Comparison of ENCODE assay signal across 7 mouse cellular contexts in the genomic region with DNA sequence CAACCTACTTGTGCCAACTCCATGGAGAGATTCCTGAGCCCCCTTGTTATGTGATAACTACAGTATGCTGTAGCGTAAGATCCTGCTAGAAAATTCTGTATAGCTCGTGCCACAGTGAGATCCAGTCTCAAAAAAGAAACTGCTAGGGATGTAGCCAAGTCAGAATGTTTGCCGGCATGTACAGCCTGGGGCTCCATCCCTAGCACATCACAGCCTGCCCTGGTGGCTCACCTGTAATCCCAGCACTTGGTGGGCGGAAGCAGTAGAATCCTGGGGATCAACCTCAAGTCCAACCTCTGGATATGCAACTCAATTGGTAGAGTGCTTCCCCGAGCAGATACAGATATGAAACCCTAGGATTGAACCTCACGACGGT. TPM values are rescaled to one million over a fixed set of nuclear protein-coding genes. Genes with fewer than 3 reads are reported as not detected.
DNase-seq lines count a peak whose midpoint lies in the region; ATAC-seq lines count a peak whose summit lies in the region.

No protein-coding gene starts in this region.

- ATAC-seq in neural tube, embryonic 11.5 days (ENCODE audit: insufficient read depth, low FRiP score, low TSS enrichment): peak; percentile 25; the same call in 1 of the 2 replicates
- ATAC-seq in limb, embryonic 12.5 days (ENCODE audit: insufficient number of reproducible peaks, insufficient read depth, low FRiP score, low TSS enrichment, low read depth): peak; percentile 38; the same call in 1 of the 2 replicates
- peak; percentile 19; the same call in 1 of the 2 replicates for ATAC-seq in stomach, embryonic 14.5 days (ENCODE audit: insufficient number of reproducible peaks, insufficient read depth, low FRiP score, low read depth)

- H3K4me3 ChIP-seq in neural tube, embryonic 11.5 days (ENCODE audit: low read depth, low read length): peak overlapping the region; percentile 98
- peak overlapping the region; percentile 96 for H3K4me3 ChIP-seq in erythroblast, embryonic 14.5 days (replicated peaks)
- peak overlapping the region; percentile 99 for H3K4me3 ChIP-seq in limb, embryonic 12.5 days (replicated peaks)
- peak overlapping the region; percentile 97 for H3K4me3 ChIP-seq in stomach, embryonic 14.5 days (ENCODE audit: low read depth, low read length)

- WGBS in neural tube, embryonic 11.5 days: 18% methylated on average over 7 of the region's 7 CpGs
- 17% methylated on average over 7 of the region's 7 CpGs for WGBS in limb, embryonic 12.5 days
- WGBS in stomach, embryonic 14.5 days: 16% methylated on average over 7 of the region's 7 CpGs

- DNase-seq in neural tube, embryonic 11.5 days (ENCODE audit: low spot score): no peak
- no peak for DNase-seq in neural tube, embryonic 10.5 days (ENCODE audit: extremely low spot score, low spot score)
- DNase-seq in gastrocnemius, adult 8-10 months (ENCODE audit: low spot score in 2 of 2): no peak
- DNase-seq in gastrocnemius, postnatal 25 days: no peak

- H3K4me2 ChIP-seq in neural tube, embryonic 11.5 days (ENCODE audit: low read depth): peak overlapping the region; percentile 91
- H3K4me2 ChIP-seq in limb, embryonic 12.5 days: peak overlapping the region; percentile 77
- peak overlapping the region; percentile 79 for H3K4me2 ChIP-seq in stomach, embryonic 14.5 days (replicated peaks; ENCODE audit: low read depth, low read length)

- no peaks in the 10 kb centered on the region for H3K27me3 ChIP-seq in neural tube, embryonic 11.5 days (ENCODE audit: control insufficient read depth, insufficient read depth, low read length)
- H3K27me3 ChIP-seq in erythroblast, embryonic 14.5 days (ENCODE audit: control insufficient read depth): no peaks in the 10 kb centered on the region
- no peaks in the 10 kb centered on the region for H3K27me3 ChIP-seq in limb, embryonic 12.5 days
- no peaks in the 10 kb centered on the region for H3K27me3 ChIP-seq in stomach, embryonic 14.5 days (ENCODE audit: control insufficient read depth, insufficient read depth, low read length)

- H3K9me3 ChIP-seq in neural tube, embryonic 11.5 days (ENCODE audit: control insufficient read depth, low read length): no peaks in the 10 kb centered on the region
- H3K9me3 ChIP-seq in erythroblast, embryonic 14.5 days (ENCODE audit: control insufficient read depth, low read length): no peaks in the 10 kb centered on the region
- H3K9me3 ChIP-seq in limb, embryonic 12.5 days: no peaks in the 10 kb centered on the region
- H3K9me3 ChIP-seq in stomach, embryonic 14.5 days (ENCODE audit: control insufficient read depth, low read depth, low read length): no peaks in the 10 kb centered on the region

- H3K4me1 ChIP-seq in neural tube, embryonic 11.5 days (ENCODE audit: control insufficient read depth, insufficient read depth, low read length): peaks cover 13% of the 10 kb centered on the region
- peaks cover 72% of the 10 kb centered on the region for H3K4me1 ChIP-seq in erythroblast, embryonic 14.5 days (ENCODE audit: control insufficient read depth)
- peaks cover 24% of the 10 kb centered on the region for H3K4me1 ChIP-seq in limb, embryonic 12.5 days (replicated peaks)
- H3K4me1 ChIP-seq in stomach, embryonic 14.5 days (ENCODE audit: control insufficient read depth, insufficient read depth, low read length): peaks cover 20% of the 10 kb centered on the region

- H3K36me3 ChIP-seq in neural tube, embryonic 11.5 days (ENCODE audit: control insufficient read depth, insufficient read depth, low read length): no peaks in the 10 kb centered on the region
- H3K36me3 ChIP-seq in erythroblast, embryonic 14.5 days (ENCODE audit: control insufficient read depth): peaks cover 27% of the 10 kb centered on the region
- H3K36me3 ChIP-seq in limb, embryonic 12.5 days: peaks cover 9% of the 10 kb centered on the region; the same call in 1 of the 2 replicates
- no peaks in the 10 kb centered on the region for H3K36me3 ChIP-seq in stomach, embryonic 14.5 days (ENCODE audit: control insufficient read depth, insufficient read depth, low read length)

- H3K9ac ChIP-seq in neural tube, embryonic 11.5 days (ENCODE audit: low read length): peak overlapping the region; percentile 99
- peak overlapping the region; percentile 100 for H3K9ac ChIP-seq in limb, embryonic 12.5 days (replicated peaks)
- peak overlapping the region; percentile 100 for H3K9ac ChIP-seq in stomach, embryonic 14.5 days (replicated peaks; ENCODE audit: low read depth, low read length)

- H3K27ac ChIP-seq in neural tube, embryonic 11.5 days (ENCODE audit: low read depth, low read length): peak overlapping the region; percentile 98
- peak overlapping the region; percentile 99 for H3K27ac ChIP-seq in limb, embryonic 12.5 days
- H3K27ac ChIP-seq in stomach, embryonic 14.5 days (ENCODE audit: low read length): peak overlapping the region; percentile 99

RNA-seq across cellular contexts. Expression of gene Rac1, which starts 0.5 kb away (rescaled TPM):
- polyA plus RNA-seq in neural tube, embryonic 11.5 days (2014; fragmentation: Nextera tagmentation; extraction: Ambion mirVana): 519 and 552 TPM in 2 replicates
- 7.6 and 8.1 TPM in 2 replicates for polyA plus RNA-seq in erythroblast, embryonic 14.5 days (2012)
- polyA plus RNA-seq in limb, embryonic 12.5 days (2016; fragmentation: Nextera tagmentation; extraction: Ambion mirVana): 400 and 444 TPM in 2 replicates
- polyA plus RNA-seq in stomach, embryonic 14.5 days (2014; fragmentation: Nextera tagmentation; extraction: Ambion mirVana): 468 and 518 TPM in 2 replicates
- 100 to 1,000 TPM; 211 to 247 (median 228) TPM for total RNA-seq in gastrocnemius, adult 8-10 months (2022)
- 100 to 1,000 TPM; 180 to 184 TPM for total RNA-seq in gastrocnemius, postnatal 25 days (2021)

Comparison
In these comparisons a context has a peak if more than half of its experiments do, and no peak if none do; other contexts are left out.
1. RNA of gene Rac1, which starts 0.5 kb away (polyA plus RNA-seq): 519 to 552 TPM in neural tube, embryonic 11.5 days, 468 to 518 TPM in stomach, embryonic 14.5 days and 400 to 444 TPM in limb, embryonic 12.5 days; 7.6 to 8.1 TPM in erythroblast, embryonic 14.5 days; every median in the first group is over 10 times any median in the second.
2. Peak in every context shown above with its lines, with median percentiles within 50 percentile points of each other: ATAC-seq, H3K27ac ChIP-seq, H3K4me2 ChIP-seq, H3K4me3 ChIP-seq and H3K9ac ChIP-seq.